Mouse (Mus musculus): ENCODE results near the gene Arl4d. TPM values are rescaled to one million over a fixed set of nuclear protein-coding genes. Genes with fewer than 3 reads are reported as not detected.

Gene Arl4d
- polyA plus RNA-seq, 1 experiment from 2014 or later = 11.6 TPM

- no peaks in the 10 kb centered on the region for H3K27me3 ChIP-seq
- no peaks in the 10 kb centered on the region for H3K9me3 ChIP-seq (replicated peaks)
- no peak overlapping the region for H3K4me2 ChIP-seq (replicated peaks)
- no peaks in the 10 kb centered on the region for H3K36me3 ChIP-seq
- no peak for ATAC-seq (ENCODE audit: low FRiP score)
- no peak overlapping the region for H3K9ac ChIP-seq
- no peak overlapping the region for H3K27ac ChIP-seq
- WGBS = 50% methylated on average over 7 of the region's 7 CpGs
- peaks cover 11% of the 10 kb centered on the region for H3K4me1 ChIP-seq
- H3K4me3 ChIP-seq = no peak overlapping the region
Observed at GRCm38 (mm10) chr11:101714012-101714411, 48.7 kb downstream of the Arl4d start.

Other genes starting within 250 kb of the Arl4d start
- 77.7 and 79.0 TPM in 2 replicates for gene Aarsd1, start 247.9 kb upstream of the Arl4d start, polyA plus RNA-seq (2016; fragmentation: Nextera tagmentation; extraction: Ambion mirVana)
- 7.4 and 8.1 TPM in 2 replicates for gene Gm27029, start 240.7 kb upstream of the Arl4d start, polyA plus RNA-seq (2016; fragmentation: Nextera tagmentation; extraction: Ambion mirVana)
- 27.6 and 29.4 TPM in 2 replicates for gene Rundc1, start 240.5 kb upstream of the Arl4d start, polyA plus RNA-seq (2016; fragmentation: Nextera tagmentation; extraction: Ambion mirVana)
- gene Ptges3l, start 240.2 kb upstream of the Arl4d start, polyA plus RNA-seq (2016; fragmentation: Nextera tagmentation; extraction: Ambion mirVana) = 3.0 and 5.9 TPM in 2 replicates
- gene Rpl27, start 223.2 kb upstream of the Arl4d start, polyA plus RNA-seq (2016; fragmentation: Nextera tagmentation; extraction: Ambion mirVana) = 320 and 344 TPM in 2 replicates
- gene Ifi35, start 217.1 kb upstream of the Arl4d start, polyA plus RNA-seq (2016; fragmentation: Nextera tagmentation; extraction: Ambion mirVana) = 4.2 and 5.7 TPM in 2 replicates
- gene Rnd2, start 200.5 kb upstream of the Arl4d start, polyA plus RNA-seq (2016; fragmentation: Nextera tagmentation; extraction: Ambion mirVana) = 112 and 121 TPM in 2 replicates
- 94.8 and 95.7 TPM in 2 replicates for gene Vat1, start 199.3 kb upstream of the Arl4d start, polyA plus RNA-seq (2016; fragmentation: Nextera tagmentation; extraction: Ambion mirVana)
- gene Brca1, start 113.6 kb upstream of the Arl4d start, polyA plus RNA-seq (2016; fragmentation: Nextera tagmentation; extraction: Ambion mirVana) = 11.2 and 12.1 TPM in 2 replicates
- gene Nbr1, start 113.4 kb upstream of the Arl4d start, polyA plus RNA-seq (2016; fragmentation: Nextera tagmentation; extraction: Ambion mirVana) = 122 and 128 TPM in 2 replicates
- 3.9 and 4.9 TPM in 2 replicates for gene Tmem106a, start 83.3 kb upstream of the Arl4d start, polyA plus RNA-seq (2016; fragmentation: Nextera tagmentation; extraction: Ambion mirVana)
- not detected in 2 replicates for gene Gm11634, start 66.3 kb upstream of the Arl4d start, polyA plus RNA-seq (2016; fragmentation: Nextera tagmentation; extraction: Ambion mirVana)
- gene Rdm1, start 38.3 kb upstream of the Arl4d start, polyA plus RNA-seq (2016; fragmentation: Nextera tagmentation; extraction: Ambion mirVana) = 29.4 and 35.4 TPM in 2 replicates
- 41.8 and 50.0 TPM in 2 replicates for gene Dhx8, start 67.4 kb downstream of the Arl4d start, polyA plus RNA-seq (2016; fragmentation: Nextera tagmentation; extraction: Ambion mirVana)
- 8.2 and 8.4 TPM in 2 replicates for gene Etv4, start 119.8 kb downstream of the Arl4d start, polyA plus RNA-seq (2016; fragmentation: Nextera tagmentation; extraction: Ambion mirVana)
- gene Meox1, start 228.8 kb downstream of the Arl4d start, polyA plus RNA-seq (2016; fragmentation: Nextera tagmentation; extraction: Ambion mirVana) = 1.4 and 1.9 TPM in 2 replicates

Data from hindbrain, embryonic 12.5 days (tissue).